Mouse (Mus musculus) naive thymus-derived CD4-positive, alpha-beta T cell, adult 2 months (primary cell): ENCODE results near the gene Diras2.

Experiments used
- DNase-seq: peaks from one replicate; pipeline ENCODE4 v3.0.0-alpha.2; 2011; ENCODE audit warnings: low read depth

Gene Diras2

GRCm38 (mm10) chr13:52552822-52553477, 21.9 kb upstream of the Diras2 start:
- DNase-seq: no peak

- no peak for DNase-seq
Measured at GRCm38 (mm10) chr13:52551275-52551674, 20.2 kb upstream of the Diras2 start.

- DNase-seq: no peak
Measured at GRCm38 (mm10) chr13:52550690-52551193, 19.7 kb upstream of the Diras2 start.

- DNase-seq: no peak
Measured at GRCm38 (mm10) chr13:52546288-52546687, 15.2 kb upstream of the Diras2 start.

GRCm38 (mm10) chr13:52542636-52543035, 11.6 kb upstream of the Diras2 start:
- DNase-seq: no peak

- DNase-seq: no peak
Measured at GRCm38 (mm10) chr13:52542036-52542526, 11.0 kb upstream of the Diras2 start.

GRCm38 (mm10) chr13:52541385-52542035, 10.4 kb upstream of the Diras2 start:
- DNase-seq: no peak

GRCm38 (mm10) chr13:52539461-52539860, 8.4 kb upstream of the Diras2 start:
- no peak for DNase-seq

GRCm38 (mm10) chr13:52538588-52539116, 7.6 kb upstream of the Diras2 start:
- DNase-seq: peak; percentile 18

GRCm38 (mm10) chr13:52537754-52538587, 6.9 kb upstream of the Diras2 start:
- DNase-seq: peak; percentile 33

GRCm38 (mm10) chr13:52535542-52535941, 4.5 kb upstream of the Diras2 start:
- peak; percentile 71 for DNase-seq

GRCm38 (mm10) chr13:52533644-52534043, 2.6 kb upstream of the Diras2 start:
- no peak for DNase-seq

- DNase-seq: peak; percentile 43
Measured at GRCm38 (mm10) chr13:52530008-52530945, 802 bp downstream of the Diras2 start.

- no peak for DNase-seq
Measured at GRCm38 (mm10) chr13:52529188-52529972, 1.7 kb downstream of the Diras2 start.

GRCm38 (mm10) chr13:52528786-52529185, 2.3 kb downstream of the Diras2 start:
- DNase-seq: no peak

- no peak for DNase-seq
Measured at GRCm38 (mm10) chr13:52528281-52528680, 2.8 kb downstream of the Diras2 start.

GRCm38 (mm10) chr13:52526249-52527035, 4.6 kb downstream of the Diras2 start:
- DNase-seq: no peak

- no peak for DNase-seq
Measured at GRCm38 (mm10) chr13:52524313-52524712, 6.8 kb downstream of the Diras2 start.

- DNase-seq: no peak
Measured at GRCm38 (mm10) chr13:52521176-52521575, 9.9 kb downstream of the Diras2 start.
